Mouse (Mus musculus): Measurements from ENCODE around the gene Htra3. TPM values are rescaled to one million over a fixed set of nuclear protein-coding genes. Genes with fewer than 3 reads are reported as not detected.

Gene Htra3
- polyA plus RNA-seq, 1 experiment from 2014 or later: 18.4 TPM

DNA sequence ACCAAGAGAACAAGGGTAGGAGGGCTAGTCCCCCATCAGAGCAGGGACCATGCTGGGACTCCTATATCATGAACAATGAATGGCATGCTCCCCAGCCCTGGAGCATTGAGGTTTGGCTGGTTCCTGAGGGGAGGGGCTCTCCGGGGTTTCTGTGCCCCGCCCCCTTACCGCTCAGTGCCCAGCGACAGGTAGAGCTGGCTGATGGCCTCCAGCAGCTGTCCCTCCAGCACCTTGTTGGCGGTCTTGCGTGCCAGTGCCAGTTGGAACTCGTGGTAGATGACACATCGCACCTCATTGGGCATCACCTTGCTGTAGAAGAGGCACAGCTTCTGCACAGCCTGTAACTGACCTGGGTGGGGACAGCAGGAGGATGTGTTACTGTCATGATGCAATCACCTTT, 23.6 kb upstream of the Htra3 start:
- Histone ChIP-seq H3K4me3 (ENCODE audit: low read length) (no peak overlapping the region), H3K4me2 (replicated peaks; ENCODE audit: low read depth, low read length) (no peak overlapping the region), H3K4me1 (ENCODE audit: insufficient read depth, low read length) (no peaks in the 10 kb centered on the region), H3K36me3 (ENCODE audit: insufficient read depth, low read length) (no peaks in the 10 kb centered on the region; the same call in 1 of the 2 replicates), H3K27ac (ENCODE audit: low read length) (no peak overlapping the region), H3K9ac (replicated peaks; ENCODE audit: low read length) (no peak overlapping the region), H3K9me3 (ENCODE audit: low read length) (no peaks in the 10 kb centered on the region), H3K27me3 (ENCODE audit: insufficient read depth, low read length) (no peaks in the 10 kb centered on the region)
- ATAC-seq (ENCODE audit: low FRiP score, low TSS enrichment): no peak
- 77% methylated on average over 8 of the region's 8 CpGs for WGBS

DNA sequence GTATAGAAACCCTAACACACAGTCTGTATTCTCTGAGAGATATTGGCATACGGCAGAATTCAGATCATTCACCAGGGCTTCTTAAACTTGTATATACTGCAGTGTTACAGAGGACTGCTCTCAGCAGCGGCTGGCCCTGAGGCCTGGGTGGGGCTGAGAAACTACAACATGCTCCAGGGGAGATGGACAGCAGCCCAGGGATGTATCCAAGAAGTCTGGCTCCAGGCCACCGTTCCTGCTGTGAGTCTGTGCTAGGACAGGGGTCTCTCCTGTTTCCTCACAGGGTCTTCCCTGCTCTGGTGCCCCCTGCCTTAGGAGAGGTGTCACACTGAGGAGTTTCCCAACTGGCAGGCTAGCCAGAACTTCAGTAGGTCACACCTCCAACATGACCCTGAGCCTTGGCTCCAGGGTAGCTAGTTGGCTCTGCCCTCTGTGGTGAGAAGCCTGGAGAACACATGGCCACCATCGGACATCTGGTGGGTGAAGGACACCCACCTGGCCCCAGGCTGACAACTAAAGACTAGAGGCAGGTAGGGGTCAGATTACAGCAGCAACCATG, 23.1 kb upstream of the Htra3 start:
- no peak for ATAC-seq (ENCODE audit: low FRiP score, low TSS enrichment)
- 79% methylated on average over 4 of the region's 4 CpGs for WGBS
- no peak overlapping the region for H3K9ac ChIP-seq (replicated peaks; ENCODE audit: low read length)
- H3K4me3 ChIP-seq (ENCODE audit: low read length): no peak overlapping the region
- H3K27me3 ChIP-seq (ENCODE audit: insufficient read depth, low read length): no peaks in the 10 kb centered on the region
- H3K9me3 ChIP-seq (ENCODE audit: low read length): no peaks in the 10 kb centered on the region
- no peak overlapping the region for H3K27ac ChIP-seq (ENCODE audit: low read length)
- no peaks in the 10 kb centered on the region; the same call in 1 of the 2 replicates for H3K36me3 ChIP-seq (ENCODE audit: insufficient read depth, low read length)
- no peaks in the 10 kb centered on the region for H3K4me1 ChIP-seq (ENCODE audit: insufficient read depth, low read length)
- no peak overlapping the region for H3K4me2 ChIP-seq (replicated peaks; ENCODE audit: low read depth, low read length)

DNA sequence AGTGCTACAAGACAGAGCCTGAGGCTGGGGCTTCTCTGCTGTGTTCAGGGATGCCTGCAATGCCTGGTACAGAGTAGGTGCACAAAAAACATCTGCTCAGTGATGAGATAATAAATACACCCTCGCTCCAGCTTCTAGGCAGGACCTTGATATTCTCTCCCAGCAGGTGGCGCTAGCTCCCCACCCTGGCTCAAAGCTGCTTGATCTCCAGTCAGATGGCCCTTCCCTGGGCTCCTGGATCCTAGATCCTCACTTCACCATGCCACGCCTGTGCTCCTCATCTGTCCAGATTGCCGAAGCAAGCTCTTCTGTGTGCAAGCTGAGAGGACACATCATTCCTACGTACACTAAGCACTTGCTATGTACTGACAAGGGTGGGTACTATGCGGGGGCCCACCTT, 21.5 kb upstream of the Htra3 start:
- Histone ChIP-seq H3K27ac (ENCODE audit: low read length) (no peak overlapping the region), H3K4me3 (ENCODE audit: low read length) (no peak overlapping the region), H3K4me2 (replicated peaks; ENCODE audit: low read depth, low read length) (no peak overlapping the region), H3K4me1 (ENCODE audit: insufficient read depth, low read length) (no peaks in the 10 kb centered on the region), H3K9ac (replicated peaks; ENCODE audit: low read length) (no peak overlapping the region), H3K27me3 (ENCODE audit: insufficient read depth, low read length) (no peaks in the 10 kb centered on the region), H3K9me3 (ENCODE audit: low read length) (no peaks in the 10 kb centered on the region), H3K36me3 (ENCODE audit: insufficient read depth, low read length) (no peaks in the 10 kb centered on the region; the same call in 1 of the 2 replicates)
- 47% methylated on average over 6 of the region's 6 CpGs for WGBS
- ATAC-seq (ENCODE audit: low FRiP score, low TSS enrichment): no peak

DNA sequence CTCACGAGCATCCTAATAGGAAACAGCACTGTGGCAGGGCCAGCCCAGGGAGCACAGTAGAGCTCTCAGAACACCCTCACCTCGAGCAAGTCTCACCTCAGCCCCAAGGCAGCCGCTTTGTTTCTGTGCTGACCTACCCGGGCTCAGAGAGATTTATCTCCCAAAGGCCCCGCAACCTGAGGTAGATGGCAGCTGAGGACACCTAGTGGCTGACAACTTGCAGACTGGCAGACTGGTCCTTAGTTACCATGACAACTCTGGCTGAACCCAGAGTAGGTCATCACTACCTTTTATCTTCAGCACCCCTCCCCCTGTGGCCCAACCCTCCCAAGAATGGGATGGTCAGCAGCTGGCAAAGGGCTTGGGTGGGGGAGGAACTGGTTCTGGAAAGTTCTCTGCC, 16.2 kb upstream of the Htra3 start:
- WGBS: 23% methylated on average over 5 of the region's 5 CpGs
- H3K9ac ChIP-seq (replicated peaks; ENCODE audit: low read length): no peak overlapping the region
- H3K27me3 ChIP-seq (ENCODE audit: insufficient read depth, low read length): no peaks in the 10 kb centered on the region
- no peak overlapping the region for H3K4me2 ChIP-seq (replicated peaks; ENCODE audit: low read depth, low read length)
- no peak overlapping the region for H3K4me3 ChIP-seq (ENCODE audit: low read length)
- peaks cover 12% of the 10 kb centered on the region for H3K4me1 ChIP-seq (ENCODE audit: insufficient read depth, low read length)
- no peaks in the 10 kb centered on the region; the same call in 1 of the 2 replicates for H3K36me3 ChIP-seq (ENCODE audit: insufficient read depth, low read length)
- no peak for ATAC-seq (ENCODE audit: low FRiP score, low TSS enrichment)
- no peaks in the 10 kb centered on the region for H3K9me3 ChIP-seq (ENCODE audit: low read length)
- no peak overlapping the region for H3K27ac ChIP-seq (ENCODE audit: low read length)

DNA sequence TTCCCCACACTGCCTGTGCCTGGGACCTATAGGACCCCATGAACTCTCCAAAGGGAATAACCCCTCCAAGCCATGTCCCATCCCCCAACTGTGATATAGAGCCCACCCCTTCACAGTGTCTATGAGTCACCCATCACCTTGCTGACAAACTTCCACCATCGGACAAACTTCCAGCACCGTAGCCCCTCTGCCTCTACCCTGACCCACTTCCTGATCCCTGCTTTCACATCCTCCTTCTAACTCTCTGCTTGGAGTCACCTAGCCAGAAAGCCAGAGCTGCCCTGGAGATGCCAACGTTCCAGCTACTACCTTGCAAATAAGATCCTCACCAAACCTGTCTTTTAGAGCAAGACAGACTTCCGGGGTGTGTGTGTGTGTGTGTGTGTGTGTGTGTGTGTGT, 14.1 kb upstream of the Htra3 start:
- no peak overlapping the region for H3K9ac ChIP-seq (replicated peaks; ENCODE audit: low read length)
- no peak overlapping the region for H3K27ac ChIP-seq (ENCODE audit: low read length)
- 75% methylated on average over 4 of the region's 4 CpGs for WGBS
- H3K4me1 ChIP-seq (ENCODE audit: insufficient read depth, low read length): peaks cover 20% of the 10 kb centered on the region
- H3K4me2 ChIP-seq (replicated peaks; ENCODE audit: low read depth, low read length): no peak overlapping the region
- no peak for ATAC-seq (ENCODE audit: low FRiP score, low TSS enrichment)
- no peak overlapping the region for H3K4me3 ChIP-seq (ENCODE audit: low read length)
- H3K9me3 ChIP-seq (ENCODE audit: low read length): no peaks in the 10 kb centered on the region
- H3K36me3 ChIP-seq (ENCODE audit: insufficient read depth, low read length): no peaks in the 10 kb centered on the region
- H3K27me3 ChIP-seq (ENCODE audit: insufficient read depth, low read length): no peaks in the 10 kb centered on the region

DNA sequence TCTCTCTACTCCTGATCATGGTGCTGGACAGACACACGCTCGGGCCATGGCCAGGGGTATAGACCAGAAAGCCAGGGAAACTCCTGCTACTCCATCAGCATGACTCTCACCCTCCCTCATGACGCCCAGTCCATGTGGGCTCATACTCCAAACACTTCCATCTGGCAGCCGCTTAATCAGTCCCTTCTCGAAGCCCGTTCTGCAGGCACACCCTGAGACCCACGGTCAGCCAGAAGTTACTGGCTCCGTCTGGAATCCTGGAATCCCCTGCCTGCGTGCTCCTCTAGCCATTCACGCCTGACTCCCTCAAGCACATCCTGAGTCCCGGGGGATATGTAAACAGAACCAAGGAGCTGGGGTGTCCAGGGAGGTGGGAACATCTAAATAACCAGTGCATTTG, 11.7 kb upstream of the Htra3 start:
- Histone ChIP-seq H3K4me1 (ENCODE audit: insufficient read depth, low read length) (peaks cover 36% of the 10 kb centered on the region), H3K9me3 (ENCODE audit: low read length) (no peaks in the 10 kb centered on the region), H3K27me3 (ENCODE audit: insufficient read depth, low read length) (no peaks in the 10 kb centered on the region), H3K4me3 (ENCODE audit: low read length) (no peak overlapping the region), H3K27ac (ENCODE audit: low read length) (no peak overlapping the region), H3K36me3 (ENCODE audit: insufficient read depth, low read length) (no peaks in the 10 kb centered on the region), H3K4me2 (replicated peaks; ENCODE audit: low read depth, low read length) (no peak overlapping the region), H3K9ac (replicated peaks; ENCODE audit: low read length) (no peak overlapping the region)
- 0 out of 2 replicates have a peak, but pooled peaks have one; percentile 4 for ATAC-seq (ENCODE audit: low FRiP score, low TSS enrichment)
- WGBS: 34% methylated on average over 11 of the region's 11 CpGs

DNA sequence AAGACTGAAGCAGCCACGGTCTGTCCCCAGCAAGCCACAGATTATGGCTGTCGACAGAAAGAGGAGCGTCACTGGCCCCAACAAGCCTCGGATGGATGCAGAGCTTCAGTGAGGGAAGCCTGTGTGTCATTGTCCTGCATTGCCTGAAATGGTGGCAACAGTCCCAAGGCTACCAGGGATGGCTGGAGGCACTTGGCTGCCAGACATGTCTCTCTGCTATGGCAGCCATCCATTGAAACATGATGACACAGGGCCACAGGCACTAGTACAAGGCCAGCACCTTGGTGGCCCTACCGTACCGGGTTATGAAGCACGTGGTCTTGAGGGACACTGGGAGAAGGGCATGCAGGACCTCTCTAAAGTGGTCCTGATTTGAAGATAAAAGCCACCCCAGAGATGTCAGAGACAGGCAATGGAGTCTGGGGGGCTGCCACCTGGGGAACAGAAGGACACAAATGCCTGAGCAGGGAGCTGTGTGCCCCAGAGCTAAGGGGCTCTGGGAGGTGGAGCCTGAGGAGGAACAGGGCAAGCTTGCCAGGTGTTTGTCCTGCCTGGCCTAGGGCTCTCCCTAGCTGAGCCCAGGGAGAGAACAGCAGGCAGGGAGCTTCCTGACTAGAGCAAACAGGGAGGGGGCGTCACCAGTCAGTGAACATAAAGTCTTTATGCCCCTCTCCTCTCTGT, 11.0 kb upstream of the Htra3 start:
- Histone ChIP-seq H3K4me1 (ENCODE audit: insufficient read depth, low read length) (peaks cover 38% of the 10 kb centered on the region), H3K9ac (replicated peaks; ENCODE audit: low read length) (no peak overlapping the region), H3K9me3 (ENCODE audit: low read length) (no peaks in the 10 kb centered on the region), H3K4me2 (replicated peaks; ENCODE audit: low read depth, low read length) (no peak overlapping the region), H3K4me3 (ENCODE audit: low read length) (no peak overlapping the region), H3K27ac (ENCODE audit: low read length) (no peak overlapping the region), H3K36me3 (ENCODE audit: insufficient read depth, low read length) (no peaks in the 10 kb centered on the region), H3K27me3 (ENCODE audit: insufficient read depth, low read length) (no peaks in the 10 kb centered on the region)
- 80% methylated on average over 8 of the region's 8 CpGs for WGBS
- ATAC-seq (ENCODE audit: low FRiP score, low TSS enrichment): no peak

DNA sequence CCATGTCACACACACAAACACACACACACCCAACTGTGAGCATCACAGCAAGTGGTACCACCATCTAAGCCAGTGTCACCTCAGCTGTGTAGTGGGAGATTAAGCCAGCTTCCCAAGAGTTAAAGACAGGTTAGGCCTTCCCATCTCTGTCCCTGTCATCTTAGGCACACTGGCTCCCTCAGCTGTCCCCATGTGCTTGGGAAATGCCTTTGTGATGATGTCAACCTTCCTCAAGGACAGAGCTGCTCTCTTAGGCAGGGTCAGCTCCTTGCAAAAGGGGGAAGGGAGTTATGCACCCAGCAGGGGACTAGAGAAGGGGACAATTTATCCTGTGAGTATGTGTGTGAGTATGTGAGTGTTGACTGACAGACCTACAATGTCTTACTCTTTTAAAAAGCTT, 9.8 kb upstream of the Htra3 start:
- H3K27me3 ChIP-seq (ENCODE audit: insufficient read depth, low read length): no peaks in the 10 kb centered on the region
- no peaks in the 10 kb centered on the region for H3K9me3 ChIP-seq (ENCODE audit: low read length)
- no peak overlapping the region for H3K27ac ChIP-seq (ENCODE audit: low read length)
- H3K4me1 ChIP-seq (ENCODE audit: insufficient read depth, low read length): peaks cover 38% of the 10 kb centered on the region
- H3K9ac ChIP-seq (replicated peaks; ENCODE audit: low read length): no peak overlapping the region
- no peak overlapping the region for H3K4me2 ChIP-seq (replicated peaks; ENCODE audit: low read depth, low read length)
- ATAC-seq (ENCODE audit: low FRiP score, low TSS enrichment): no peak
- H3K4me3 ChIP-seq (ENCODE audit: low read length): no peak overlapping the region
- H3K36me3 ChIP-seq (ENCODE audit: insufficient read depth, low read length): no peaks in the 10 kb centered on the region

DNA sequence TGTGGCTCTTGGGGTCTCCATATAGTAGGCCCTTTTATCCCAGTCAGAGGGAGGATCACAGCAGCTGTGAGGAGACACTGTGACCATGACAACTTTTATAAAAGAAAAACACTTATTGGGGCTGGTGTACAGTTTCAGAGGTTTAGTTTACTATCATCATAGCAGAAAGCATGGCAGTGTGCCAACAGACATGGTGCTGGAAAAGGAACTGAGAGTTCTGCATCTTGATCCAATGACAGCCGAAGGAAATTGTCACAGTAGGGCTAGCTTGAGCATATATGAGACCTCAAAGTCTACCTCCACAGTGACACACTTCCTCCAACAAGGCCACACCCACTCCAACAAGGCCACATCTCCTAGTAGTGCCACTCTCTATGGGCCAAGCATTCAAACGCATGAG, 9.3 kb upstream of the Htra3 start:
- Histone ChIP-seq H3K36me3 (ENCODE audit: insufficient read depth, low read length) (no peaks in the 10 kb centered on the region), H3K9ac (replicated peaks; ENCODE audit: low read length) (no peak overlapping the region), H3K9me3 (ENCODE audit: low read length) (no peaks in the 10 kb centered on the region), H3K4me2 (replicated peaks; ENCODE audit: low read depth, low read length) (no peak overlapping the region), H3K27me3 (ENCODE audit: insufficient read depth, low read length) (no peaks in the 10 kb centered on the region), H3K27ac (ENCODE audit: low read length) (no peak overlapping the region), H3K4me3 (ENCODE audit: low read length) (no peak overlapping the region), H3K4me1 (ENCODE audit: insufficient read depth, low read length) (peaks cover 38% of the 10 kb centered on the region)
- 89% methylated on average over 2 of the region's 2 CpGs for WGBS
- ATAC-seq (ENCODE audit: low FRiP score, low TSS enrichment): no peak

DNA sequence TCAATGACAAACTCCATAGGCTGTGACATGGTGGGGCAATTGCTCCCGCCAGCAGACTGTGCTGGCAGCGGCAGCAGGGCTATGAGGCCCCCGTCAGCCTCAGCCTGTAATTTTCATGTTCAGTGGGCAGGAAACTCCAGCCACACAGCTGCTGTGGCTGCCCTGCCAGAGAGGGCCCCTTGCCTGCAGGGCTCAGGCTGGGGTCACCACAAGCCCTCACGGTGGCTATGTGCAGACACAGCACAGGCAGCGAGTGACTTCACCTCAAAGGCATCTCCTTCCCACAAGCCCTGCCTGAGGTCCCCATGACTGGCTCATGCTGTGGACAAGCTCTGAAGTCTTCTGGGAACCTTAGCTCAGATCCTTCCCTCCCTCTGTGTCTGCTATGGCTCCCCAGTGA, 7.5 kb upstream of the Htra3 start:
- Histone ChIP-seq H3K4me2 (replicated peaks; ENCODE audit: low read depth, low read length) (no peak overlapping the region), H3K27ac (ENCODE audit: low read length) (peak overlapping the region; percentile 44), H3K9me3 (ENCODE audit: low read length) (no peaks in the 10 kb centered on the region), H3K36me3 (ENCODE audit: insufficient read depth, low read length) (no peaks in the 10 kb centered on the region), H3K4me1 (ENCODE audit: insufficient read depth, low read length) (peaks cover 38% of the 10 kb centered on the region), H3K27me3 (ENCODE audit: insufficient read depth, low read length) (no peaks in the 10 kb centered on the region), H3K9ac (replicated peaks; ENCODE audit: low read length) (no peak overlapping the region), H3K4me3 (ENCODE audit: low read length) (no peak overlapping the region)
- peak; percentile 81 for ATAC-seq (ENCODE audit: low FRiP score, low TSS enrichment)
- WGBS: 42% methylated on average over 5 of the region's 5 CpGs

Data from kidney, embryonic 16.5 days (tissue).